Mouse (Mus musculus): ENCODE data around the gene AL607142.1. TPM values are rescaled to one million over a fixed set of nuclear protein-coding genes. Genes with fewer than 3 reads are reported as not detected.
A peak's percentile ranks its signal among the peaks of the same experiment; 100 is the strongest.

AL607142.1 gene
- total RNA-seq, 2 experiments from 2014 or later = not detected

- peak overlapping the region; percentile 79 for H3K27ac ChIP-seq
- no peak for TF ChIP-seq CTCF (conservative IDR thresholded peaks at IDR 0.05)
- DNase-seq (ENCODE audit: low spot score in 2 of 2) = peak; percentile 80 to 90
These were observed 19.7 kb upstream of the AL607142.1 start for GRCm38 (mm10) chr4:120045131-120045537.

DNA sequence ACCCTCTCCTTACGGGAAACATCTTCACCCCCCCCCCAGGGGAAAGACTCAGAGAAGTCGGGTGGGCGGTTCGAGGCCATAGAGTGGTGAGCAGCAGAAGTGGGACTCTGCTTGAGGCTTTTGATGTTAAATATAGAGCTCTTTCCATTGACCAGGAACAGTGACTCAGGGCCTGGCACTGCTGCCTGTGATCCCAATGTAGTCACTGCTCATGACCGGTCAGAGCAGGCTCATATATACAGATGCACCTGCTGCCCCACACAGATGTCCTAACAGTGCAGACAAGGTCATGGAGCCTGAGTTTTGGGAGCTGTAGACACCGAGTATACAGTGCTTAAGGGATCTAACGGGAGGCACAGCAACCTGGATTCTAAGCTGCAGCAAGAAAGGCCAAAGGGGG is 18.9 kb upstream of the AL607142.1 start:
- H3K27ac ChIP-seq = peak overlapping the region; percentile 79
- TF ChIP-seq CTCF (conservative IDR thresholded peaks at IDR 0.05) = no peak
- no peak for DNase-seq (ENCODE audit: low spot score in 2 of 2)
- H3K4me3 ChIP-seq = no peak overlapping the region

More at GRCm38 (mm10) chr4:120045131-120045537, 19.7 kb upstream of the AL607142.1 start:
- H3K4me3 ChIP-seq = no peak overlapping the region

DNA sequence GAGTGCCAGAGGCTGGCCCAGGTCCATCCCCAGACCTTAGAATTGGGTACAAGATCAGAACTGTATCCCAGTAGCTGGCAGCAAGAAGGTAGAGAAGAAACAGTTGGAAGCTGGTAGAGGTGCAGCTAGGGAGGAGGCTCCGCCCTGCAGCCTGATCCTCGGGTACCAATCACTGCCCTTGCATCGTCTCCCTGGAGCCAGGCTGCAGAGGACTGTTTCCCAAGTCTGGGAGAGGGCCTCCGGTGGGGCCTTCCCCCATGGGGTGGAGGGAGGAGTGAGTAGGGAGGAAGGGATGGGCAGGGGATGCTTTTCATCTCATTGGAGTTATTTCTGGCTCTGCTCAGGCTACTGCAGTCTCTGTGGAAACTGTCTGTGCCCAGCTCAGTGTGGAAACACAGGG is 17.7 kb upstream of the AL607142.1 start:
- H3K27ac ChIP-seq = peak overlapping the region; percentile 79
- no peak for TF ChIP-seq CTCF (conservative IDR thresholded peaks at IDR 0.05)
- DNase-seq (ENCODE audit: low spot score in 2 of 2) = peak; percentile 34 to 36

DNA sequence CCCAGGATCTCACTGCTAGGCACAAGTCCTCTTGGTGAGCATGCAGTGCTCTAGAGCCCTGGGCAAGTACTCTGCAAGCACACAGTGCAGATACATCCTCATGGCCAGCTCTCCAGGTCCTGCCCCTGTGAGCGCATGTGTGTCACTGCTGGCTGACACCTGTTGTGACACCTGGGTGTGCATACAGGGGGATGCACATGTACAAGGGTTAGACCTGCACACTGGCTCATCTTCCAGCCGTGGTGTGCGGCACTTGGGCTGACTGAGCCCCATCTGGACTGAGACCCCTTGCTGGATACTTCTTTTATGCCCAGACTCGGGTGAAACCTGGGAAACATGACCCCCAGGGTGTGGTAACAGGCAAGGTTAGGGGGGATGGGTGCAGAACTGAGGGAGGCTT is 16.5 kb upstream of the AL607142.1 start:
- Histone ChIP-seq H3K27ac (peak overlapping the region; percentile 11; the same call in 1 of the 2 replicates), H3K4me3 (no peak overlapping the region)
- TF ChIP-seq CTCF (conservative IDR thresholded peaks at IDR 0.05) = no peak
- no peak for DNase-seq (ENCODE audit: low spot score in 2 of 2)

More for the DNA sequence above, 17.7 kb upstream of the AL607142.1 start:
- no peak overlapping the region for H3K4me3 ChIP-seq

- H3K27ac ChIP-seq = no peak overlapping the region
- no peak for DNase-seq (ENCODE audit: low spot score in 2 of 2)
- H3K4me3 ChIP-seq = no peak overlapping the region
- no peak for TF ChIP-seq CTCF (conservative IDR thresholded peaks at IDR 0.05)
These were observed 14.9 kb upstream of the AL607142.1 start for GRCm38 (mm10) chr4:120049857-120050256.

DNA sequence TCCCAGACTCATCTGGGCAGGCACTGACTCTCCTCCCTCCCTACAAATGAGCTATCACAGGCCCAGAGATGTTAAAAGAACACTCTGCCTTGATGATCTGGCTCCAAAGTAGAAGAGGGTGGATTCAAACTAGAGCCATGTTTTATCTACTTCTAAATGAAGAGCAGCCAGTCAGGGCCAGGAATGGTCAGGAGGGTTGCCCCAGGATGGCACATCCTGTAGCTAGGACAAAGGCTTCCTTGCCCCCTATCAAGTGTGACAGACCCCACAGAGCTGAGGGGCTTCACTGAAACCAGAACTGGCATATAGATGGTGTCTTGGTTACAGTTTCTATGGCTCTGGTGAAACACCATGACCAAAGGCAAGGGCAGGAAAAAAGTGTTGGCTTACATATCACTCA is 12.3 kb upstream of the AL607142.1 start:
- H3K27ac ChIP-seq = no peak overlapping the region
- no peak for DNase-seq (ENCODE audit: low spot score in 2 of 2)
- no peak overlapping the region for H3K4me3 ChIP-seq
- TF ChIP-seq CTCF (conservative IDR thresholded peaks at IDR 0.05) = no peak

GRCm38 (mm10) chr4:120053026-120054005 is 11.5 kb upstream of the AL607142.1 start:
- Histone ChIP-seq H3K4me3 (no peak overlapping the region), H3K27ac (peak overlapping the region; percentile 41; the same call in 1 of the 2 replicates)
- no peak for TF ChIP-seq CTCF (conservative IDR thresholded peaks at IDR 0.05)
- DNase-seq (ENCODE audit: low spot score in 2 of 2) = no peak

DNA sequence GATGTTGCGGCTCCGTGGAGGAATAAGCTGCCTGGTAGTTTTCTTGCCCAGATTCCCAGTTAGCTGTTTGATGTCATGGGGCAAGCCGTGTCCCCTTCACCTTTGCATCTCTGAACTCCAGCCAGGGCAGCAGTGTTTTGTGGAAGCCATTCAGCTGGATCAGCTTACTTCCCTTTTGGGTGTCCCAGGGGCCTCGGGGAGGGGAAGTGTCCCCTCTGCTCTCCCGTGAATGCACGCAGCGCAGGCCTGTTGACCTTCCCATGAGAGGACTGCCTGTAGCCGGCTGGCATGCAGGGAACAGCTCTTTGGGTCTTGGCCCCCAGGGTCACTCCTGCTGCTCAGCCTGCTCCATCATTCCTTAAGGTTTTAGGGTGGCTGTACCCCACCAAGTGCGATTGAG is 10.7 kb upstream of the AL607142.1 start:
- H3K27ac ChIP-seq = peak overlapping the region; percentile 41; the same call in 1 of the 2 replicates
- no peak for DNase-seq (ENCODE audit: low spot score in 2 of 2)

DNA sequence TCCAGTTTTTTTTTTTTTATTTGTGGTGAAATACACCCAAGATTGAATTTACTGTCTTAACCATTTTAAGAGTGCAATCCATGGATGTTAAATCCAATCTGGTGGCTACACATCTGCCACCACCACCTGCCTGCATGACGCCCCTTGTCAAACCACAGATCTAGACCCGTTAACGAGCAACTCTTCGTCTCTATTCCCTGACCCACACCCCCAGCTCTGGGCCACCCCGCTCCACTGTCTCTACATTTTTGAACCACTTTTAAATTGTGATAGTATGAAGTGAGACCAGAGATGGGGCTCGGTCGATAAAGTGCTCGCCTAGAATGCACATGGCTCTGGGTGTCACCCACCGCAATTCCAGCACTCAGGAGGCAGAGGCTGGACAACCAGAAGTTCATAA is 8.3 kb upstream of the AL607142.1 start:
- no peak for TF ChIP-seq CTCF (conservative IDR thresholded peaks at IDR 0.05)
- Histone ChIP-seq H3K27ac (no peak overlapping the region), H3K4me3 (no peak overlapping the region)

More for the DNA sequence above, 10.7 kb upstream of the AL607142.1 start:
- no peak overlapping the region for H3K4me3 ChIP-seq
- TF ChIP-seq CTCF (conservative IDR thresholded peaks at IDR 0.05) = no peak

DNA sequence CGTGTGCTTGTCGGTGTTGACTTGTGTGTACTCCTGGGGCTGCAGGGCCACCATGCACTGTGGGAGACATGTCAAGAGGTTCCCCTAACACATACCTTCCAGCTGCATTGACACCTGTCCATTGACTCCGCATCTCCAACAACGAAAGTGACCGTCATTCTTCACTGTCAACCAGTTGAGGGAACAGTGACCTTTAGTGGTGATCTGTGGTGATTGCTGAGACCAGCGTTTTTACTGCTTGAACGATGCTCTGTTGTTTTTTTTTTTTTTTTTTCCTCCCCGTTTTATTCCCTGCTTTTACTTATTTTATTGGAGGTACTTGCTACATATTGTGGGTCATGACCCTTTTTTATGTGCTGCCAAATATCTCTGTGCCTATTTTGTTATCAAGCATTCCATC is 7.3 kb upstream of the AL607142.1 start:
- no peak for DNase-seq (ENCODE audit: low spot score in 2 of 2)

More for the DNA sequence above, 8.3 kb upstream of the AL607142.1 start:
- DNase-seq (ENCODE audit: low spot score in 2 of 2) = no peak

DNA sequence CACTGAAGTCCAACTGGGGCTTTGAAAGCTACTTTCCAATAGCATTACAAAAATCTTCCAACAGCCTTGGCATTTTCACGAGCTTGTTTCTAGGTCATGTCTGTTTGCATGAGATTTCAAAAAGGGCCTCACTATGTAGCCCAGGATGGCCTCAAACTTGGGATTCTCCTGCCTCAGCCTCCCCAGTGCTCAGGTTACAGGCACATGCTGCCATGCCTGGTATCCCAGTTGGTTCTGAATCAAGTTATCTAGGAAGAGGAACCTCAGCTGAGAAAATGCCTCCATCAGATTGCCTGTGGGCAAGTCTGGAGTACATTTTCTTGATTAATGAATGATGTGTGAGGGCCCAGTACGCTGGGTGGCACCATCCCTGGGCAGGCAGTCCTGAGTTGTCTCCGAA is 6.6 kb upstream of the AL607142.1 start:
- Histone ChIP-seq H3K4me3 (no peak overlapping the region), H3K27ac (no peak overlapping the region)
- no peak for TF ChIP-seq CTCF (conservative IDR thresholded peaks at IDR 0.05)
- no peak for DNase-seq (ENCODE audit: low spot score in 2 of 2)

More for the DNA sequence above, 7.3 kb upstream of the AL607142.1 start:
- TF ChIP-seq CTCF (conservative IDR thresholded peaks at IDR 0.05) = no peak
- Histone ChIP-seq H3K4me3 (no peak overlapping the region), H3K27ac (no peak overlapping the region)

- Histone ChIP-seq H3K27ac (no peak overlapping the region), H3K4me3 (no peak overlapping the region)
- no peak for TF ChIP-seq CTCF (conservative IDR thresholded peaks at IDR 0.05)
- DNase-seq (ENCODE audit: low spot score in 2 of 2) = no peak
These were observed 6.0 kb upstream of the AL607142.1 start for GRCm38 (mm10) chr4:120058794-120059193.

DNA sequence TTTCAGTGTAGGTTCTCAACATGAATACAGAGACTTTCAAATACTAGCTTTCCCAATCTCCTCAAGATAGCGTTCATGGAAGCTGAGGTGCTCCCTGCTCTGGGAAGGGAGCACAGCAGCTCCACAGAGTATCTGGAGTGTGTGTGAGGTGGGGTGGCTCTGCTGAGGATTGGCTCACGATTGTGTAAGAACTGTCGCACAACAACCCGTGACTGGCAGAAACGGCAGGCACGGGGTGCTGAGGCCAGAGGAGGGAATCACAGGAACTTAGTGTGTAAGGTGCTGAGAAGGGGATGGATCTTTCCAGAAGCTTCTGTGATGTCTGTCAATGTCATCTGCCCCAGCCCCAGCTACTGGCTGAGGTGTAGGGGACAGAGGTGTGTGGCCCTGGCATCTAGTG is 3.1 kb upstream of the AL607142.1 start:
- H3K4me3 ChIP-seq = no peak overlapping the region
- no peak for DNase-seq (ENCODE audit: low spot score in 2 of 2)
- no peak for TF ChIP-seq CTCF (conservative IDR thresholded peaks at IDR 0.05)
- no peak overlapping the region for H3K27ac ChIP-seq

Data from layer of hippocampus, adult 2 months (tissue).